Mouse (Mus musculus) ovary, adult 2 months (tissue): Measurements from ENCODE around the gene Gm3005. TPM values are rescaled to one million over a fixed set of nuclear protein-coding genes. Genes with fewer than 3 reads are reported as not detected.

Experiments used
- polyA plus RNA-seq: library from polyadenylated mRNA; depleted of rRNA; stranded (reverse); fragments of >200 nt; gene quantifications from 2 replicates; pipeline ENCODE4 v1.2.3, GENCODE M21; 2012; rRNA removed

The Gm3005 gene
- not detected in 2 replicates for polyA plus RNA-seq

DNA sequence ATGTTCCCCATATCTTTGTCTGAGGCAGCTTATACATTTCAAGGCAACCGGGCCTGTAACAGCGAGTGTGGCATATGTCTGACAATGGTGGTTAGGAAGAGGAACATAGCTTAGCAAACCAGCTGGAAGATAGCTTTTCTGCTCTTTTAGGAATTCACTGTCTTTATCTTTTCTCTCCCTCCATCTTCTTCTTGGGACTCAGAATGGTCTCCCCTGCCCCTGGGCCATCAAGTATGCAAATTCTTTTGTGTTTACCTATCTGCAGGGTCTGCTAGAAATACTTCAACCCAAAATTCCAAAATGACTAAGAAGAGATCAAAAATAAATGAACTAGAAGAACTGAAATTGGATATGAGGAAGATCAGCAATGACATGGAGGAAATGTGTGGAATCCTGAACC is at the start of gene Gm3005:
TSS of gene Gm3005 (plus strand) at position 301 of the 400 bp plus-strand sequence.

GRCm38 (mm10) chr14:3394793-3395192 is 33.1 kb upstream of the Gm3005 start, which contains the start of gene Gm10413:
Gm10413 (plus strand) TSS chr14:3395093.

GRCm38 (mm10) chr14:3412314-3412713 is 15.6 kb upstream of the Gm3005 start, which contains the start of gene Gm10409:
Gm10409 (plus strand) TSS chr14:3412614.

DNA sequence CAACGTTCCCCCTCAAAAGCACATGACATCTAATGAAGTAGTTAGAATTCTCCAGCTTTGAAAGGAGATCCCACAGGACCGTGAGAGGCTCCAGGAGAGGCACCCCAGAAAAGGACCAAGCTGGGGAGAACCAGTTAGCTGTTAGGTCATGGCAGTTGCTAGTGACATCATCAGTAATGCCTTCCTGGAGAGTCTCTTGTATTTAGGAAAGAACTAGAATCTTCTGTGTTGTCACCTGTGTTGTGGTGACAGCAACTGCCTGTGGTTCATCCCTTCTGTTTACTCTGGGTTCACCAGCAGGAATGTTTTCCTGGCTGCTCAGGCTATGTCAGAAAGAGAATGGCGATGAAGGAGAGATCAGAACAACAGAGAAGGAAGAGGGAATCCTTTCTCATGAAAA is 21.2 kb downstream of the Gm3005 start, which contains the start of gene Gm10408:
TSS of gene Gm10408 (plus strand) at position 301 of the 400 bp plus-strand sequence.

DNA sequence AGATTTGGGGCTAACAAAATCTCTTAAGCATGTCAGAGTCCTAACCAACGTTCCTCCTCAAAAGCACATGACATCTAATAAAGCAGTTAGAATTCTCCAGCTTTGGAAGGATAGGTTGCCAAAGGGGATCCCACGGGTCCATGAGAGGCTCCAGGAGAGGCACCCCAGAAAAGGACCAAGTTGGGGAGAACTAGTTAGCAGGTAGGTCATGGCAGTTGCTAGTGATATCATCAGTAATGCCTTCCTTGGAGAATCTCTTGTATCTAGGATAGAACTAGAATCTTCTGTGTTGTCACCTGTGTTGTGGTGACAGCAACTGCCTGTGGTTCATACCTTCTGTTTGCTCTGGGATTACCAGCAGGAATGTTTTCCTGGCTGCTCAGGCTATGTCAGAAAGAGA is 206.3 kb downstream of the Gm3005 start, which contains the start of gene Gm3012:
TSS of gene Gm3012 (plus strand) at position 301 of the 400 bp plus-strand sequence.

Other genes with a start within 250 kb of the Gm3005 start
- not detected in 2 replicates for gene Gm5795, start 239.8 kb upstream of the Gm3005 start, polyA plus RNA-seq
- gene D830030K20Rik, start 219.6 kb upstream of the Gm3005 start, polyA plus RNA-seq, result 0.14 TPM in 1 of 2 replicates, not detected in the other
- not detected in 2 replicates for gene Gm2956, start 95.5 kb upstream of the Gm3005 start, polyA plus RNA-seq
- gene Gm10413, start 33.0 kb upstream of the Gm3005 start, polyA plus RNA-seq, result not detected in 2 replicates
- gene Gm10409, start 15.5 kb upstream of the Gm3005 start, polyA plus RNA-seq, result not detected in 2 replicates
- not detected in 2 replicates for gene Gm10408, start 21.3 kb downstream of the Gm3005 start, polyA plus RNA-seq
- gene Gm3012, start 206.4 kb downstream of the Gm3005 start, polyA plus RNA-seq, result not detected in 2 replicates
- gene Gm3020, start 223.9 kb downstream of the Gm3005 start, polyA plus RNA-seq, result not detected in 2 replicates